ENCODE assay signal across 9 mouse cellular contexts in the genomic region with DNA sequence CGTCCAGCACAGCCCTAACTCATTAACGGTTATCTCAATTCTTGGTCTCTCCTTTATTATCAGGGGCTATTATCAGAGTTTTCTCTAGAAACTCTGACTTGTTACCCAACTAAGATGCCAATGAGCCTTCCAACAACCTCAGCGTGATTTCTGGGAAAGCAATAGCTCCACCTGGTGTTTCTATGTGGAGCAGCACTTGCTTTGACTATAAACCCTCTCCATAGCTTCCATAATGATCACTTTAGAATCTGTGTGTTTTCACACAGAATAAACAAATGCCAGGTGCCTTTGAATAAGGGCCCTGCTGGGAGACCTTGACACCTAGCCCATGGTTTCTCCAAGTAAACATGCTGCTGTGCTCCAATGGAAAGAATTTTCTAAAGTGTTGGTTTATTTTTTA. TPM values are rescaled to one million over a fixed set of nuclear protein-coding genes. Genes with fewer than 3 reads are reported as not detected.
A peak's percentile ranks its signal among the peaks of the same experiment; 100 is the strongest.
DNase-seq lines count a peak whose midpoint lies in the region; ATAC-seq lines count a peak whose summit lies in the region.
"Had no signal": no experiment of that assay in that cellular context is flagged by ENCODE, and none has a peak within 500 bp of the region (broad histone marks: within the 10 kb centered on the region; RNA-seq: fewer than 3 reads in every experiment).

No protein-coding gene starts in this region.

- no peak overlapping the region for H3K4me2 ChIP-seq in forebrain, embryonic 16.5 days (ENCODE audit: low read length)
- H3K4me2 ChIP-seq: neural tube, embryonic 13.5 days had no signal

- no peak for DNase-seq in forebrain, embryonic 10.5 days (ENCODE audit: extremely low spot score, low spot score)
- DNase-seq in ovary, postnatal 14 days (ENCODE audit: low spot score) = peak; percentile 13
- DNase-seq in ovary, postnatal 36 days (ENCODE audit: low spot score) = no peak
- peak; percentile 44 to 63 for DNase-seq in cerebellum, postnatal 36 days
- peak; percentile 24 for DNase-seq in kidney, postnatal 14 days
- DNase-seq in retina, postnatal 7 days (ENCODE audit: low read depth, low spot score) = peak; percentile 21
- no peak for DNase-seq in gastrocnemius, postnatal 36 days

- H3K27me3 ChIP-seq in forebrain, embryonic 16.5 days (replicated peaks; ENCODE audit: control insufficient read depth, insufficient read depth, low read length) = no peaks in the 10 kb centered on the region
- H3K27me3 ChIP-seq in forebrain, embryonic 10.5 days (ENCODE audit: poor library complexity, severe bottlenecking) = no peaks in the 10 kb centered on the region
- H3K27me3 ChIP-seq: neural tube, embryonic 13.5 days had no signal

- no peak overlapping the region for H3K4me3 ChIP-seq in forebrain, embryonic 16.5 days (replicated peaks; ENCODE audit: low read length)
- H3K4me3 ChIP-seq in forebrain, embryonic 10.5 days = no peak overlapping the region
- H3K4me3 ChIP-seq: neural tube, embryonic 13.5 days had no signal

- no peaks in the 10 kb centered on the region for H3K4me1 ChIP-seq in forebrain, embryonic 16.5 days (replicated peaks; ENCODE audit: control insufficient read depth, insufficient read depth, low read length)
- no peaks in the 10 kb centered on the region for H3K4me1 ChIP-seq in forebrain, embryonic 10.5 days
- H3K4me1 ChIP-seq: neural tube, embryonic 13.5 days had no signal

- intact Hi-C loops in gastrocnemius, postnatal 36 days (cut with DNase I) = loop anchor here (10.0 kb wide), 1 partner anchor 319 kb away; no protein-coding TSS in a partner anchor

- peak; percentile 62 for ATAC-seq in forebrain, embryonic 16.5 days

- H3K27ac ChIP-seq in forebrain, embryonic 16.5 days (ENCODE audit: low read length) = no peak overlapping the region
- no peak overlapping the region for H3K27ac ChIP-seq in forebrain, embryonic 10.5 days
- H3K27ac ChIP-seq: neural tube, embryonic 13.5 days had no signal

- no peak overlapping the region for H3K9ac ChIP-seq in forebrain, embryonic 16.5 days (replicated peaks; ENCODE audit: low read depth, low read length)
- H3K9ac ChIP-seq: neural tube, embryonic 13.5 days had no signal

- 57% methylated on average over 3 of the region's 3 CpGs for WGBS in forebrain, embryonic 16.5 days
- WGBS in forebrain, embryonic 10.5 days = 62% methylated on average over 3 of the region's 3 CpGs

- no peaks in the 10 kb centered on the region for H3K9me3 ChIP-seq in forebrain, embryonic 16.5 days (ENCODE audit: control insufficient read depth, low read length)
- peaks cover 13% of the 10 kb centered on the region for H3K9me3 ChIP-seq in forebrain, embryonic 10.5 days
- H3K9me3 ChIP-seq: neural tube, embryonic 13.5 days had no signal

- no peaks in the 10 kb centered on the region for H3K36me3 ChIP-seq in forebrain, embryonic 16.5 days (ENCODE audit: control insufficient read depth, insufficient read depth)
- H3K36me3 ChIP-seq in forebrain, embryonic 10.5 days (replicated peaks) = no peaks in the 10 kb centered on the region
- H3K36me3 ChIP-seq: neural tube, embryonic 13.5 days had no signal

RNA-seq across cellular contexts. Expression of a gene that starts 12.8 kb away (rescaled TPM):
- not detected in 2 replicates for polyA plus RNA-seq in forebrain, embryonic 16.5 days (2015; fragmentation: Nextera tagmentation; extraction: Ambion mirVana)
- polyA plus RNA-seq in forebrain, embryonic 10.5 days (2016; fragmentation: Nextera tagmentation; extraction: Ambion mirVana) = not detected in 2 replicates
- not detected for total RNA-seq in gastrocnemius, postnatal 36 days (2021)
- polyA plus RNA-seq: neural tube, embryonic 13.5 days had no signal

Comparison
In these comparisons a context has a peak if more than half of its experiments do, and no peak if none do; other contexts are left out.
1. DNase-seq: peak in ovary, postnatal 14 days (single experiment), cerebellum, postnatal 36 days (2 of 2), kidney, postnatal 14 days (single experiment) and retina, postnatal 7 days (single experiment); none in forebrain, embryonic 10.5 days (single experiment), ovary, postnatal 36 days (single experiment) and gastrocnemius, postnatal 36 days (0 of 2).